Mouse (Mus musculus) hindbrain, embryonic 13.5 days (tissue): ENCODE data around the gene Ppp2r1b. TPM values are rescaled to one million over a fixed set of nuclear protein-coding genes. Genes with fewer than 3 reads are reported as not detected.

ENCODE experiments used
- ATAC-seq: fragments of 200-750 bp; cut with Nextera tagmentation; 2 replicates; pipeline ENCODE4 v1.8.0; 2017; ENCODE audit warnings: moderate TSS enrichment; ENCODE audit not compliant: low FRiP score
- H3K27ac ChIP-seq: fragments of 300-500 bp; sonication (generic); 2 replicates; pipeline ENCODE4 v1.5.1; 2015; ENCODE audit warnings: inconsistent platforms, mild to moderate bottlenecking, moderate library complexity
- H3K27me3 ChIP-seq: fragments of 300-500 bp; sonication (generic); 2 replicates; pipeline ENCODE4 v1.6.1; 2015; ENCODE audit warnings: mild to moderate bottlenecking, inconsistent platforms
- H3K36me3 ChIP-seq: fragments of 300-500 bp; sonication (generic); 2 replicates; pipeline ENCODE4 v1.6.1; 2015; ENCODE audit warnings: mild to moderate bottlenecking, inconsistent platforms
- H3K4me1 ChIP-seq: fragments of 300-500 bp; sonication (generic); replicated peaks from 2 replicates; pipeline ENCODE4 v1.6.1; 2015; ENCODE audit warnings: inconsistent platforms
- H3K4me2 ChIP-seq: fragments of 300-500 bp; sonication (generic); 2 replicates; pipeline ENCODE4 v1.6.1; 2015; ENCODE audit warnings: inconsistent platforms, mild to moderate bottlenecking, moderate library complexity
- H3K4me3 ChIP-seq: fragments of 300-500 bp; sonication (generic); 2 replicates; pipeline ENCODE4 v1.5.1; 2015; ENCODE audit warnings: mild to moderate bottlenecking, inconsistent platforms
- H3K9ac ChIP-seq: fragments of 300-500 bp; sonication (generic); 2 replicates; pipeline ENCODE4 v1.6.1; 2015; ENCODE audit warnings: mild to moderate bottlenecking, inconsistent platforms
- H3K9me3 ChIP-seq: fragments of 300-500 bp; sonication (generic); 2 replicates; pipeline ENCODE4 v1.6.1; 2016; ENCODE audit warnings: inconsistent platforms
- WGBS: fragments of 180-500 bp; shearing (Covaris S2); methylation state at CpG from one replicate; pipeline ENCODE4 v1.1.7; 2015; 5-methylcytosine and 5-hydroxymethylcytosine counted together
- polyA plus RNA-seq: library from polyadenylated mRNA; unstranded; fragments of >200 nt; fragmentation: Nextera tagmentation; extraction: Ambion mirVana; gene quantifications from 2 replicates; pipeline ENCODE4 v1.2.1, GENCODE M21; 2015

The Ppp2r1b gene
- 53.5 and 54.4 TPM in 2 replicates for polyA plus RNA-seq

- H3K36me3 ChIP-seq, result peaks cover 28% of the 10 kb centered on the region
- no peaks in the 10 kb centered on the region for H3K9me3 ChIP-seq
- 0 out of 2 replicates have a peak, but pooled peaks cover 4% of the 10 kb centered on the region for H3K4me1 ChIP-seq
- ATAC-seq, result no peak
- WGBS, result 92% methylated on average over 3 of the region's 3 CpGs
- H3K27ac ChIP-seq, result no peak within 1 kb of the TSS
- H3K4me2 ChIP-seq, result no peak within 1 kb of the TSS
- no peak within 1 kb of the TSS for H3K9ac ChIP-seq
- H3K4me3 ChIP-seq, result no peak within 1 kb of the TSS
- H3K27me3 ChIP-seq, result no peaks in the 10 kb centered on the region
These were observed at the start of gene Ppp2r1b for GRCm38 (mm10) chr9:50845081-50845480. Gene Ppp2r1b, plus strand, starts transcription at chr9:50845301.

- Histone ChIP-seq H3K4me1 (no peaks in the 10 kb centered on the region), H3K9ac (no peak overlapping the region), H3K9me3 (no peaks in the 10 kb centered on the region), H3K4me2 (no peak overlapping the region), H3K27ac (no peak overlapping the region), H3K36me3 (peaks cover 72% of the 10 kb centered on the region), H3K4me3 (no peak overlapping the region), H3K27me3 (no peaks in the 10 kb centered on the region)
- no peak for ATAC-seq
- WGBS, result 87% methylated on average over 8 of the region's 8 CpGs
These were observed 48.3 kb upstream of the Ppp2r1b start for GRCm38 (mm10) chr9:50796776-50797175.

- Histone ChIP-seq H3K27ac (no peak overlapping the region), H3K9ac (no peak overlapping the region), H3K4me2 (no peak overlapping the region), H3K36me3 (peaks cover 71% of the 10 kb centered on the region), H3K27me3 (no peaks in the 10 kb centered on the region), H3K4me3 (no peak overlapping the region), H3K4me1 (no peaks in the 10 kb centered on the region), H3K9me3 (no peaks in the 10 kb centered on the region)
- 97% methylated on average over 7 of the region's 7 CpGs for WGBS
- ATAC-seq, result no peak
These were observed 47.5 kb upstream of the Ppp2r1b start for GRCm38 (mm10) chr9:50797641-50798040.

- H3K36me3 ChIP-seq, result peaks cover 75% of the 10 kb centered on the region
- no peaks in the 10 kb centered on the region for H3K9me3 ChIP-seq
- no peaks in the 10 kb centered on the region for H3K27me3 ChIP-seq
- H3K4me2 ChIP-seq, result no peak overlapping the region
- H3K4me3 ChIP-seq, result no peak overlapping the region
- no peak overlapping the region for H3K27ac ChIP-seq
- no peak for ATAC-seq
- no peak overlapping the region for H3K9ac ChIP-seq
- WGBS, result 86% methylated on average over 5 of the region's 5 CpGs
- H3K4me1 ChIP-seq, result no peaks in the 10 kb centered on the region
These were observed 46.7 kb upstream of the Ppp2r1b start for GRCm38 (mm10) chr9:50798368-50798767.

- Histone ChIP-seq H3K9ac (no peak overlapping the region), H3K9me3 (no peaks in the 10 kb centered on the region), H3K4me2 (no peak overlapping the region), H3K4me3 (no peak overlapping the region), H3K4me1 (no peaks in the 10 kb centered on the region), H3K27ac (no peak overlapping the region), H3K36me3 (peaks cover 76% of the 10 kb centered on the region), H3K27me3 (no peaks in the 10 kb centered on the region)
- no peak; the same call in 1 of the 2 replicates for ATAC-seq
- 68% methylated on average over 2 of the region's 2 CpGs for WGBS
These were observed 44.1 kb upstream of the Ppp2r1b start for GRCm38 (mm10) chr9:50800985-50801384.

GRCm38 (mm10) chr9:50803055-50803671, 41.9 kb upstream of the Ppp2r1b start:
- no peak overlapping the region for H3K4me3 ChIP-seq
- H3K4me1 ChIP-seq, result no peaks in the 10 kb centered on the region
- WGBS, result 92% methylated on average over 7 of the region's 7 CpGs
- no peak overlapping the region for H3K9ac ChIP-seq
- H3K36me3 ChIP-seq, result peaks cover 82% of the 10 kb centered on the region
- no peak for ATAC-seq
- no peak overlapping the region for H3K27ac ChIP-seq
- H3K27me3 ChIP-seq, result no peaks in the 10 kb centered on the region
- H3K9me3 ChIP-seq, result no peaks in the 10 kb centered on the region
- no peak overlapping the region for H3K4me2 ChIP-seq

- Histone ChIP-seq H3K4me1 (no peaks in the 10 kb centered on the region), H3K27ac (no peak overlapping the region), H3K36me3 (peaks cover 92% of the 10 kb centered on the region), H3K9me3 (no peaks in the 10 kb centered on the region), H3K4me2 (no peak overlapping the region), H3K27me3 (no peaks in the 10 kb centered on the region), H3K4me3 (no peak overlapping the region), H3K9ac (no peak overlapping the region)
- ATAC-seq, result no peak
- WGBS, result 84% methylated on average over 6 of the region's 6 CpGs
These were observed 36.6 kb upstream of the Ppp2r1b start for GRCm38 (mm10) chr9:50808471-50808870.

GRCm38 (mm10) chr9:50809146-50809545, 36.0 kb upstream of the Ppp2r1b start:
- Histone ChIP-seq H3K36me3 (peaks cover 93% of the 10 kb centered on the region), H3K4me2 (no peak overlapping the region), H3K4me3 (no peak overlapping the region), H3K27ac (no peak overlapping the region), H3K4me1 (no peaks in the 10 kb centered on the region), H3K9me3 (no peaks in the 10 kb centered on the region), H3K9ac (no peak overlapping the region), H3K27me3 (no peaks in the 10 kb centered on the region)
- WGBS, result 93% methylated on average over 13 of the region's 13 CpGs
- ATAC-seq, result no peak

- H3K36me3 ChIP-seq, result peaks cover 79% of the 10 kb centered on the region
- H3K4me2 ChIP-seq, result no peak overlapping the region
- no peak overlapping the region for H3K4me3 ChIP-seq
- WGBS, result 97% methylated on average over 7 of the region's 7 CpGs
- no peak for ATAC-seq
- no peaks in the 10 kb centered on the region for H3K4me1 ChIP-seq
- H3K27me3 ChIP-seq, result no peaks in the 10 kb centered on the region
- no peak overlapping the region for H3K27ac ChIP-seq
- H3K9ac ChIP-seq, result no peak overlapping the region
- H3K9me3 ChIP-seq, result no peaks in the 10 kb centered on the region
These were observed 33.9 kb upstream of the Ppp2r1b start for GRCm38 (mm10) chr9:50811187-50811586.

GRCm38 (mm10) chr9:50811746-50812145, 33.4 kb upstream of the Ppp2r1b start:
- H3K36me3 ChIP-seq, result peaks cover 79% of the 10 kb centered on the region
- H3K27ac ChIP-seq, result no peak overlapping the region
- no peak overlapping the region for H3K9ac ChIP-seq
- no peaks in the 10 kb centered on the region for H3K27me3 ChIP-seq
- H3K4me1 ChIP-seq, result no peaks in the 10 kb centered on the region
- no peak for ATAC-seq
- no peak overlapping the region for H3K4me3 ChIP-seq
- H3K4me2 ChIP-seq, result no peak overlapping the region
- H3K9me3 ChIP-seq, result no peaks in the 10 kb centered on the region
- WGBS, result 78% methylated on average over 2 of the region's 2 CpGs

GRCm38 (mm10) chr9:50813796-50814195, 31.3 kb upstream of the Ppp2r1b start:
- H3K9me3 ChIP-seq, result no peaks in the 10 kb centered on the region
- no peak overlapping the region for H3K4me3 ChIP-seq
- no peak overlapping the region for H3K9ac ChIP-seq
- H3K4me1 ChIP-seq, result no peaks in the 10 kb centered on the region
- WGBS, result 95% methylated on average over 5 of the region's 5 CpGs
- H3K4me2 ChIP-seq, result no peak overlapping the region
- H3K36me3 ChIP-seq, result peaks cover 77% of the 10 kb centered on the region
- ATAC-seq, result no peak
- no peaks in the 10 kb centered on the region for H3K27me3 ChIP-seq
- H3K27ac ChIP-seq, result no peak overlapping the region

GRCm38 (mm10) chr9:50815666-50816065, 29.4 kb upstream of the Ppp2r1b start:
- Histone ChIP-seq H3K4me3 (no peak overlapping the region), H3K9me3 (no peaks in the 10 kb centered on the region), H3K27ac (no peak overlapping the region), H3K36me3 (peaks cover 72% of the 10 kb centered on the region), H3K27me3 (no peaks in the 10 kb centered on the region), H3K4me2 (no peak overlapping the region), H3K9ac (no peak overlapping the region), H3K4me1 (no peaks in the 10 kb centered on the region)
- ATAC-seq, result no peak
- WGBS, result 98% methylated on average over 4 of the region's 4 CpGs

GRCm38 (mm10) chr9:50816512-50816911, 28.6 kb upstream of the Ppp2r1b start:
- no peak overlapping the region for H3K4me2 ChIP-seq
- no peaks in the 10 kb centered on the region for H3K27me3 ChIP-seq
- 98% methylated on average over 1 of the region's 1 CpGs for WGBS
- no peak overlapping the region for H3K4me3 ChIP-seq
- no peaks in the 10 kb centered on the region for H3K9me3 ChIP-seq
- peaks cover 66% of the 10 kb centered on the region for H3K36me3 ChIP-seq
- no peak overlapping the region for H3K9ac ChIP-seq
- no peak for ATAC-seq
- no peaks in the 10 kb centered on the region for H3K4me1 ChIP-seq
- no peak overlapping the region for H3K27ac ChIP-seq
